Mouse (Mus musculus): ENCODE measurements at regions not wholly inside any gene's neighbourhood (a gene's known extent, or its start where the extent isn't known, plus 50 kb on each side); places are given as distances from the start of the nearest gene placed in this dataset.

DNA sequence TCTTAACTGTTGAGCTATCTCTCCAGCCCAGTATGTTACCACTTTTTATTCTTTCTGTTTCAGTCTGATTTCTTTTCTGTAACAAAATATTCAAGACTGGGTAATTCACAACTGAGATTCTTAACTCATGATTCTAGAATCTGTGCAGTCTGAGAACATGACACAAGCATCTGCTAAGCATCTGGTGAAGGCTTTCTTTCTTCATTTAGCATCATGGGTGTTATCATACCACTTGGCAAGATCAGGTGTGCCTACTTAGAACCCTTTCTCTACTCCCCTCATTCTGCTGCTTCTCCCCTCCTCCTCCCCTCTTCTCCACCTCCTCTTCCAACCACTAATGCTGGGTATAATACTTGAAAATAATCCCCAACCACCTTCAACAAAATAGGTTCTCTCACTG lies 62.1 kb upstream of the Pfn2 start:
- Histone ChIP-seq H3K4me2 (no peak overlapping the region), H3K9me3 (replicated peaks) (no peaks in the 10 kb centered on the region), H3K4me3 (no peak overlapping the region), H3K4me1 (no peaks in the 10 kb centered on the region), H3K27ac (no peak overlapping the region), H3K9ac (no peak overlapping the region), H3K36me3 (no peaks in the 10 kb centered on the region), H3K27me3 (replicated peaks) (no peaks in the 10 kb centered on the region)
- no peak for ATAC-seq

- H3K27ac ChIP-seq, result no peak overlapping the region
- H3K4me2 ChIP-seq, result peak overlapping the region; percentile 31
- no peaks in the 10 kb centered on the region for H3K4me1 ChIP-seq
- no peak overlapping the region for H3K9ac ChIP-seq
- H3K27me3 ChIP-seq (replicated peaks), result no peaks in the 10 kb centered on the region
- no peak overlapping the region for H3K4me3 ChIP-seq
- no peak for ATAC-seq
- no peaks in the 10 kb centered on the region for H3K9me3 ChIP-seq (replicated peaks)
- WGBS (ENCODE audit: insufficient replicate concordance), result 19% methylated on average over 16 of the region's 16 CpGs
- no peaks in the 10 kb centered on the region for H3K36me3 ChIP-seq
Measured at GRCm38 (mm10) chr3:57911831-57912596, 64.1 kb upstream of the Pfn2 start.

- Histone ChIP-seq H3K4me2 (no peak overlapping the region), H3K9ac (no peak overlapping the region), H3K4me3 (no peak overlapping the region), H3K36me3 (no peaks in the 10 kb centered on the region), H3K9me3 (replicated peaks) (no peaks in the 10 kb centered on the region), H3K27me3 (replicated peaks) (no peaks in the 10 kb centered on the region), H3K27ac (no peak overlapping the region), H3K4me1 (no peaks in the 10 kb centered on the region)
- ATAC-seq, result no peak
- 50% methylated on average over 7 of the region's 7 CpGs for WGBS (ENCODE audit: insufficient replicate concordance)
Measured at GRCm38 (mm10) chr3:57912650-57913343, 64.9 kb upstream of the Pfn2 start.

GRCm38 (mm10) chr3:57914687-57915086 lies 66.8 kb upstream of the Pfn2 start:
- no peaks in the 10 kb centered on the region for H3K27me3 ChIP-seq (replicated peaks)
- WGBS (ENCODE audit: insufficient replicate concordance), result 68% methylated on average over 3 of the region's 3 CpGs
- H3K4me2 ChIP-seq, result no peak overlapping the region
- H3K9ac ChIP-seq, result no peak overlapping the region
- H3K4me1 ChIP-seq, result no peaks in the 10 kb centered on the region
- no peak overlapping the region for H3K27ac ChIP-seq
- H3K9me3 ChIP-seq (replicated peaks), result no peaks in the 10 kb centered on the region
- no peak for ATAC-seq
- H3K36me3 ChIP-seq, result no peaks in the 10 kb centered on the region
- H3K4me3 ChIP-seq, result no peak overlapping the region

- Histone ChIP-seq H3K36me3 (no peaks in the 10 kb centered on the region), H3K4me3 (no peak overlapping the region), H3K27ac (no peak overlapping the region), H3K4me1 (no peaks in the 10 kb centered on the region), H3K9ac (no peak overlapping the region), H3K27me3 (replicated peaks) (no peaks in the 10 kb centered on the region), H3K9me3 (replicated peaks) (no peaks in the 10 kb centered on the region), H3K4me2 (no peak overlapping the region)
- 59% methylated on average over 2 of the region's 2 CpGs for WGBS (ENCODE audit: insufficient replicate concordance)
- ATAC-seq, result no peak
Measured at GRCm38 (mm10) chr3:57918913-57919312, 71.0 kb upstream of the Pfn2 start.

GRCm38 (mm10) chr3:57919390-57920089 lies 71.7 kb upstream of the Pfn2 start:
- Histone ChIP-seq H3K27me3 (replicated peaks) (no peaks in the 10 kb centered on the region), H3K4me3 (no peak overlapping the region), H3K9ac (no peak overlapping the region), H3K27ac (no peak overlapping the region), H3K36me3 (no peaks in the 10 kb centered on the region), H3K4me2 (no peak overlapping the region), H3K4me1 (no peaks in the 10 kb centered on the region), H3K9me3 (replicated peaks) (no peaks in the 10 kb centered on the region)
- WGBS (ENCODE audit: insufficient replicate concordance), result 60% methylated on average over 5 of the region's 5 CpGs
- ATAC-seq, result no peak

DNA sequence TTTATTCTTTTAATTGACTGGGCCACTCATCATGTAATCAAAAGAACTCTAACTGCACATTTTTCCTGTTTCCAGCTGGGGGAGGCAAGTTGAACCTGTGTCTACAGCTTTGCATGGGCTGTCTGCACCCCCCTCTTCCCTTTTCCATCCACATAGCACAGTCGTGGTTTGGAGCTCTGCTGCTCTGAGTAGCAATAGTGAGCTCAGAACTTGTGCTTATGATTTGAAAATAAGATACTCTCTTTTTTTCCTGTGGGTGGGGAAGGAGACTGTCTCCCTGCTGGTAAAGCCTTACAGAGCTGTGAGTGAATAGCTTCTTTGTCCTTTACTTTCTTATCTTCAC lies 72.2 kb upstream of the Pfn2 start:
- Histone ChIP-seq H3K4me2 (no peak overlapping the region), H3K4me3 (no peak overlapping the region), H3K27ac (no peak overlapping the region), H3K9me3 (replicated peaks) (no peaks in the 10 kb centered on the region), H3K27me3 (replicated peaks) (no peaks in the 10 kb centered on the region), H3K4me1 (no peaks in the 10 kb centered on the region), H3K9ac (no peak overlapping the region), H3K36me3 (no peaks in the 10 kb centered on the region)
- ATAC-seq, result no peak
- 8% methylated on average over 1 of the region's 1 CpGs for WGBS (ENCODE audit: insufficient replicate concordance)

- WGBS (ENCODE audit: insufficient replicate concordance), result 73% methylated on average over 2 of the region's 2 CpGs
- H3K9ac ChIP-seq, result no peak overlapping the region
- no peak overlapping the region for H3K4me3 ChIP-seq
- no peaks in the 10 kb centered on the region for H3K4me1 ChIP-seq
- no peaks in the 10 kb centered on the region for H3K36me3 ChIP-seq
- no peak overlapping the region for H3K4me2 ChIP-seq
- ATAC-seq, result no peak
- H3K27ac ChIP-seq, result no peak overlapping the region
- no peaks in the 10 kb centered on the region for H3K9me3 ChIP-seq (replicated peaks)
- no peaks in the 10 kb centered on the region for H3K27me3 ChIP-seq (replicated peaks)
Measured at GRCm38 (mm10) chr3:57921071-57921882, 73.4 kb upstream of the Pfn2 start.

DNA sequence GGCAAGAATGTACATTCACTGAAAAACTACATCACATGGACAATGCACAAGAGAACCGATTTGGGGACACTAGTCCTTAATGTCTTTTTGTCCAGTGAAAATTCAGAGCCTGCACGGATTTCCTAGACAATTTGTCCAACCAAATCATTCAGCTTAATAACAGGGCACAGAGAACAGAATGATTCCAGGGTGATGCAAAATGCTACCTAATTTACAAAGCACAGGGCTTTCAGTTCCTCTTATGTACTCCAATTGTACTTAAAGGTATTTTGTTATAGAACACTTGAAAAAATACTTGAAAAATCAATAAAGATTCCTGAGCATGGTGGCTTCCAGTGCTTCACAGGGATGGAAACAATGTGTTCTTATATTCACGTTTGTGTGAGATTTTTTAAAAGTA lies 75.2 kb upstream of the Pfn2 start:
- no peak for ATAC-seq
- Histone ChIP-seq H3K9ac (no peak overlapping the region), H3K36me3 (no peaks in the 10 kb centered on the region), H3K9me3 (replicated peaks) (no peaks in the 10 kb centered on the region), H3K4me2 (no peak overlapping the region), H3K4me3 (no peak overlapping the region), H3K27me3 (replicated peaks) (no peaks in the 10 kb centered on the region), H3K27ac (no peak overlapping the region), H3K4me1 (no peaks in the 10 kb centered on the region)
- WGBS (ENCODE audit: insufficient replicate concordance), result 60% methylated on average over 3 of the region's 3 CpGs

GRCm38 (mm10) chr3:57932657-57933539 lies 85.0 kb upstream of the Pfn2 start:
- Histone ChIP-seq H3K4me3 (no peak overlapping the region), H3K27ac (no peak overlapping the region), H3K4me2 (no peak overlapping the region), H3K27me3 (replicated peaks) (no peaks in the 10 kb centered on the region), H3K9ac (no peak overlapping the region), H3K36me3 (no peaks in the 10 kb centered on the region), H3K4me1 (no peaks in the 10 kb centered on the region), H3K9me3 (replicated peaks) (no peaks in the 10 kb centered on the region)
- 71% methylated on average over 3 of the region's 3 CpGs for WGBS (ENCODE audit: insufficient replicate concordance)
- no peak for ATAC-seq

- Histone ChIP-seq H3K4me2 (no peak overlapping the region), H3K27ac (no peak overlapping the region), H3K36me3 (no peaks in the 10 kb centered on the region), H3K9ac (no peak overlapping the region), H3K27me3 (replicated peaks) (no peaks in the 10 kb centered on the region), H3K4me1 (no peaks in the 10 kb centered on the region), H3K4me3 (no peak overlapping the region), H3K9me3 (replicated peaks) (no peaks in the 10 kb centered on the region)
- ATAC-seq, result no peak
- WGBS (ENCODE audit: insufficient replicate concordance), result 54% methylated on average over 5 of the region's 5 CpGs
Measured at GRCm38 (mm10) chr3:57935042-57935610, 87.2 kb upstream of the Pfn2 start.
